Mouse (Mus musculus): ENCODE measurements around the gene Ythdf2.

The Ythdf2 gene

DNA sequence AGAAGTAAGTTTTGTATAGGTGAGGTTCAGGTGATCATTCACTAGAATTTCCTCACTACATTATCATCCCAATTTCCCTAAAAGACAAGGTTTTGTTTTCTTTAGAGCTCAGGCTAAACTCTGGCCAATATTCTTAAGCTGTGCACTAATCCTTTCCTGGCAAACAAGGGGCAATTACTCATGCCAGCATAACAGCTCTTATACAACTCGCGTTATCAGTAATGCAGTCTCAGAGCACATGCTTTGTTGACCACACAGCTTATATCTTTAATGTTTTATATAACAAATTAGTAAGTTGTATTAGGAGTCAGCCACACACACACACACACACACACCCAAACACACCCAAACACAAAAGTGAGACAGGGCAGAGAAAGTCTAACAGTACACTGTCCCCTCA lies 1.8 kb downstream of the Ythdf2 start:
- DNase-seq (ENCODE audit: low read depth, low spot score) = no peak

DNA sequence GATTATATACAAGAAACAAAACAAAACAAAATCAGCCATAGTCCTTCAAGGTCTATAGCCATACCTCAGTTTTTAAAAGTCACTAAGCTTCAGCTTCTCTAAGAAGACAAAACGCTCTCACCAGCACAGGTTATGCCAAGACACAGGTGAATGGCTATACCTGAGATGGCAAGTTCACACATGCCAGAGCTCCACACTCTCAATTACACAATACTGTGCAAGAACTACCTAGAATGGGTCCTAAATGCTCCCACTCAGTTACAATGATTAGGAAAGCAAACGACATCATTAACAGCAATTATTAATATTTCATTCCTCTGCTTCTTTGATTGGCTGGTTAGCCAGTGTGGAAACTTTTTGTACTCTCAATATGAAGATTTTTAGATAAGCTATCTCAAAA lies 2.8 kb downstream of the Ythdf2 start:
- no peak for DNase-seq (ENCODE audit: low read depth, low spot score)

DNA sequence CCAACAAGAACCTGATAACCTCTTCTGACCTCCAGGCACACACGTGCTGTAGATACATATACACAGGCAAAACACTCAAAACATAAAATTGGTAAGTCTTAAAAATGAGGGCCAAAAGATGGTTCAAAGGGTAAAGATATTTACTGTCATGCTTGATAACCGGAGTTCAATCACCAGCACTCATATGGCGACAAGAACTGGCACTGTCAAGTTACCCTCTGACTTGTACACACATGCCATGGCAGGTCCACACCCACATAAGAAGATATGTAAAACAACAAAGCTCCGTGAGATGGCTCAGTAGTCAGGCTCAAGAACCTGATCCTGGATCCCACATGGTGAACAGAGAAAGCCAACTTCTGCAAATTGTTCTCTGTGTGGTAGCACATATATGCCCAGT lies 4.8 kb downstream of the Ythdf2 start:
- DNase-seq (ENCODE audit: low read depth, low spot score) = no peak

DNA sequence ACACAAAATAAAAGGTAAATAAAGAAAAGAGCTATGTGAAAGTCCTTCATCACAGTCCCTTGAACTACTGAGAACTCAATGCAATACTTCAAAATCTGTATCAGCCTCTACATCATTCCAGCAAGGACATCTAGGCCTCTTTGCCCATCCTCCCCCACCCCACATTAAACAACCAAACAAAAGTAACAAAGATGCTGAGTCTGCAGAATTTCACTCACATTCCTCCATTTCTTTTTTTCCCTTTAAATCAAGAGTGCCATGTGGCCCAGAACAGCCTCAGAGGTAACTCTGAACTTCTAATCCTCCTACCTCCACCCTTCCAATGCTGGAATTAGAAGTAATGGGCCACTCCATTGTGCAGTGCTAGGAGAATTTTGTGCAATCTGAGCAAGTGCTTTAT lies 13.3 kb downstream of the Ythdf2 start:
- no peak for DNase-seq (ENCODE audit: low read depth, low spot score)

DNA sequence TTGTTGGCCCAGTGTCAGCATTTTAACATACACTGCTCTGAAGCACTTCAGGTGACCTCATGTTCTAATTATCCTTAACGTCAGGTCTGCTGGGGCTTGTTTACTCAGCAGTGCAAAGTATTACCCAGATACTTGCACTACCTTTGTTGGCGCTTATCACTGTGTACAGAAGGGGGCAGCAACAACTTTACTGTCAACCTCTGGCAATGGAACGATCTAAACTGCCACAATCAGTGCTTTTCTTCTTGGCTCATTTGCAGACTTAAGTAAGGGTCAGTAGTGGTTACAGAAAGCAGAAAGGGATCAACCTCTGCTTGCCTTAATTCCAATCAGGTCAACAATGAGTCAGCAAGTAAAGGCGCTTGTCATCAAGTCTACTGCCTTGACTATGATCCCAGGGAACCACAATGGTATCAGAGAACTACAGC lies 13.8 kb downstream of the Ythdf2 start:
- DNase-seq (ENCODE audit: low read depth, low spot score) = no peak

DNA sequence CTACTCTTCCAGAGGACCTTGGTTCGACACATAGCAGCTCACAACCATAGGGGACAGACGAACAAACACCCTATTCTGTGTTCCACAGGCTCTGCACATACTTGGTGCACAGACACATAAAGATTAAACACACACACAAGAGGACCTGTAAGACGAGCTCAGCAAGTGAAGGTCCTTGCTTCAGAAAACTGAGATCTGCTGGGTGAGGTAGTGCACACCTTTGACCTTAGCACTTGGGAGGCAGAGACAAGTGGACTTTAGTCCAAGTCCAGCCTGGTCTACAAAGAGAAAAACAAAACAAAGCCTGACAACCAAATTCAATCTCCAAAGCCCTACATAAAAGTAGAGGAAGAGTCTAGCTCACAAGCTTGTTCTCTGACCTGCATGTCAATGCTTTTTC lies 17.1 kb downstream of the Ythdf2 start:
- DNase-seq (ENCODE audit: low read depth, low spot score) = no peak

DNA sequence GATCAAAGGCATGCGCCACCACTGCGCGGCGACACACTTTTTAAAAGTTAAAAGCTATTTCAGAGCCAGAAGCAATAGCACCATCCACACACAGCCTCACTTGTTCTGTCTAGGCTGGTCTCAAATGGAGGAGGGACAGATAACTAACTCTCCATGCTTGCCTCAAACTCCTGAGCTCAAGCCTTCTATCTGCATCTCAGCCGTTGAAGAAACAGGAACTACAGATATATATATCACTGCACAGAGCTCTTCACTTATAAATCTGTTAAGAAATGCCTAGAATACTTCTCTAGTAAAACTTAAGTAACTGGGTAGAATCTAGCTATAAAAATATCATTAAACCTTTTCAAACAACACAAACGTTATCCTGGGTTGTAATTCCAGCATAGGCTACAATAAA lies 17.7 kb downstream of the Ythdf2 start:
- no peak for DNase-seq (ENCODE audit: low read depth, low spot score)

DNA sequence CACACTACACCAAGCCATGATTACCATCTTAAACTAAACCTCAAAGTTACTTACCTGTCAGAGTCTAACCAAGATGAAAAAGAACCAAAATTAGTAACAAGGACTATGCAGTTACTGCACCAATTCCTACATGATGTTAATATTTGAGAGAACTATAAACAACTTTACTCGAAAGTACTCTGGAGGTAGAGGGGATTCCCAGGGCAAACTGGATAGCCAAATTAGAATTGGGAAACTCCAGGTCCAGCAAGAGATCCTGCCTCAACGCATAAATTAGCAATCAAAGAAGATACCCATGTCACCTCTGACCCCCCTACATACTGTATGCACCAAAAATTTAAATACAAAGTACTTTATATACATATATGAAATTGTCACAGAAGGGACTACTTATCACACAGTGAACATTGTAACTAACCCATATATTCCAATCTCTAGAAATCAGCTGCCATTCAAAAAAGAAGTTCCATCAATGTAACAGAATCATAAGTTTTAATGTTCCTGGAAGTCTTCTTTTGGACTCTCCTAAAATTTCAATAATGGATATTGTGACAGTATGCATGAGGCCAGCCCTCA lies 24.2 kb downstream of the Ythdf2 start:
- no peak for DNase-seq (ENCODE audit: low read depth, low spot score)

DNA sequence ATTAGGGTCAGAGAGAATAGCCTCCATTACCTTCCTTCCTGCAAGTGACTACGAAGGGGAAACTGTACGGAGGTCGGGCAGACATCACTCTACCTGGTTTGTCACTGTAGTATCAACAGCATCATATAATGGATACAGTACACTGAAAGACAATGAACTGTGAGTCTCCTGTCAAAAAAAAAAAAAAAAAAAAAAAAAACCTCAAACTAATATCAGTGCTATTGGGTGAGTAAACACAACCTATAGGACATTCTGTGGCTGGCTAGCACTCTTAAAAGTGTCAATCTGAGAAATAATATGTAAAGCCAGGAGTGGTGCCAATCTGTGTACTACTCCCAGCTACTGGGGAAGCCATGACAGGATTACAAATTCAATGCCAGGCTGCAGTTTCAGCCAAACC lies 28.9 kb downstream of the Ythdf2 start:
- no peak for DNase-seq (ENCODE audit: low read depth, low spot score)

DNA sequence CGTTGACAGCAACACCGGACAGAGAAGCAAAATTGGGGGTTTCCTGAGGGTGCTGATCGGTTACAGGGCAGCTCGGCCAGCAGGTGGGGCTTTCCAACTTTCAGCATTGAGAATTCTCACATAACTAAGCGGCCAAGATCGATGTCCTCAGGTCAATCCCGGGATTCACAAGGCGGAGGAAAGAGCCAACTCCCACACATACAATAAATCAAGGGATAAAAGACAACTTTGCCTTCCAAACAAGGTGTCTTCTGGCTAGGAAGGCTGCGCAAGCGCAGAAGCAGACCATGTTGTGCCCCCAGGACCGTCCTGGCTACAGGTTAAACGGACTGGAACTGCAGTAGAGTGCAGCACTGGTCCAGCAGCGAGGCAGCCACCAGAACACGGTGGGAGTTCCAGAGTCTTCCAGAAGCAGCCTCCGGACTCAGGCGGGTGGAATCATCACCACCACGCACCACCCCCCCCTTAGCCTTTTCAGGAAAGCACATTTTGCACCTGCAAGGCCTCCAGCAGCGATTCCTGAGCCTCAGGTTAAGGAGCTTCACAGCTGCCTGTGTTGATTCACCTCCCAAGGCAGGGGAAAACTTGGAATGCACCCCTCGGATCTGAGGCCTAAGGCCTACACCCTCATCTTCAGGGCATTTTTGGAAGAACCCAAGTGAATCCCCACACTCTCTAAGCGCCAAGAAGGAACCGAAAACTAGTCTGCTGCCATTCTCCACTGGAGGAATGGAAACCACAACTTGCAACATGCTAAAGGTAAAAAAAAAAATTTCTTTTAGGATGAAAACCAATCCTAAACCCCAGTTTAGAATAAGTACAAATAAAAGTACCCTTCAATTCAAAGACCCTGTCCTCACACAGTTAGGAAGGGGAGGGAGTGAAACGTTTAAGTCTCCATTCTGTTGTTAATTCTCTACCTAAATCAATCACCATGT lies 30.1 kb downstream of the Ythdf2 start:
- peak; percentile 39 for DNase-seq (ENCODE audit: low read depth, low spot score)

DNA sequence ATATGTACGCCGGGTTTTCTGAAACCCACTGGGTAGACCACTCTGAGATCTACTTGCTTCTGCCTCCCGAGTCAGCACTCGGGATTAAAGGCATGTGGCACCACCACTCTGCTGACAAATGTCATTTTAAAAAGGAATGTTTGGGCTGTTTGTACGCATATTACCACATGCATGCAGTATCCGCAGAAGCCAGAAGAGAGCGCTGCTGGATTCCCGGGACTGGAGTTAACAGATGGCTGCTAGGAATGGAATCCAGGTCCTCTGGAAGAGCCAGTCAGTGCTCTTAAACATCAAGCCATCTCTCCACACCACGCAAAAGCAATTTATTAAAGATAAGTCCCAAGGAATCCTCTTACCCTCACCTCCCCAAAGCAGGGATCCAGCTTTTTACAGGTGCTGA lies 31.4 kb downstream of the Ythdf2 start:
- peak; percentile 53 for DNase-seq (ENCODE audit: low read depth, low spot score)

DNA sequence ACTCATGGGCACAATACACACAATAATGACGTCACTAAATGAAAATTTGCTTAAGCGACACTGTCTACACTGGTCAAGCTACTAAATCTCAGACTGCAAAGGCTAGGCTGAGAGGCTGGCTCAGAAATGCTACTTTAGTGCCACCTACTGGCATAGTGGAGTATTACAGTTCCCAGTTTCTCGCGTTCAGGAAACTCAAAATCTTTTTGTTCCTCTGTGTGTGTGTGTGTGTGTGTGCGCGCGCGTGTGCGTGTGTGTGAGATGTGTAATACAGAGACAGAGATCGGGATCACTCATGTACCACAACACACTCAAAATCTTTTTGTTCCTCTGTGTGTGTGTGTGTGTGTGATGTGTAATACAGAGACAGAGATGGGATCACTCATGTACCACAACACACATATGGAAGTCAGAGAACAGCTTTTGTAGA lies 33.5 kb downstream of the Ythdf2 start:
- DNase-seq (ENCODE audit: low read depth, low spot score) = peak; percentile 81

DNA sequence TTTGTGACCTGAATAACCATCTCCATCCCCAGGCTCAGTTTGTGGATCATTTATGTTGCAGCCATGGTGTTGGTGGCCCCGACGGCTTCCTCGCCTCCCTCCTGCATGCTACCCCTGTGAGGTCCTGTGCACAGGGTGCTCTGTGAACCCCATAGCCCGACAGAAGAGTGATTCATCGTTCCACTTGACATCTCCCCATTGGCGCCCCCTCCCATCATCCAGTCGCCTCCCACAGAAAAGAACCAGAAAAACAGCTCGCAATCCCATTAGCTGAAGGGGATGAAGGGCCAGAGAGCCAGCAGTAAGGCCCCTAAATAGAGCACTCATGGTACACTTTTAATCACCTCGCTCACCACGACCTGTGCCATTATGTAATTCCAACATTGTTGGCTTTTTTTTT lies 35.6 kb downstream of the Ythdf2 start:
- DNase-seq (ENCODE audit: low read depth, low spot score) = no peak

DNA sequence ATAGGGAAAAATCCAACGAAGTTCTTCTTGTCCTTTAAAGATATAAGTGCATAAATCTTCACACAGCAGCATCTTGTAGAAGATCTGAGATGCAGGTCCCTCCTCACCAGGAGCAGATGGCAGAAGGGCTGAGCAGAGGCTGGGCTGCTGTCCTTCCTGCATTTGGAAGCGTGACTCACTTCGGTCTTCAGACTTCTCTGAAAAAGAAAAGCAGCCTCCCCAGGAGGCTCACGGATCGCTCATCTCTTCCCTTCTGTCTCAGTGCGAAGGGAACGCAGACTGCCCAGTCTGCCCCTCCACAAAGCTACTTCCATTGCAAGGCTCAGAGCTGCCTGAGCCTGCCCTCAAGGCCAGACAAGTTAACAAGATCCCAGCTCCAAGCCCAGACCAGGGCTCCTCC lies 41.2 kb downstream of the Ythdf2 start:
- no peak for DNase-seq (ENCODE audit: low read depth, low spot score)

DNA sequence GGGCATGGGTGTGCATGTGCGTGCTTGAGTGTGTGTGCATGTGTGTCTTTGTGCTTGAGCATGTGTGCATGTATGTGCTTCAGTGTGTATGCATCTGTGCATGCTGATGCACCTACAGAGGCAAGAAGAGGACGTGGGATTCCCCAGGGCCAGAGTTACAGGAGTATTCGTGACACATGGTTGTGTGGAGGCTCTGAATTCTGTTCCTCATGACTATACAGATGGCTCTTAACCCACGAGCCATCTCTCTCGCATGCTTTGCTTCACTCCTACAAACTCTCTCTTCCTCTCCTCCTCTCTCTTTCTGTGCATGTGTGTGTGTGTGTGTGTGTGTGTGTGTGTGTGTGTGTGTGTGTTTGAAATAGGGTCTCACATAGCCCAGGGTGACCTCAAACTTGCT lies 42.3 kb downstream of the Ythdf2 start:
- no peak for DNase-seq (ENCODE audit: low read depth, low spot score)

DNA sequence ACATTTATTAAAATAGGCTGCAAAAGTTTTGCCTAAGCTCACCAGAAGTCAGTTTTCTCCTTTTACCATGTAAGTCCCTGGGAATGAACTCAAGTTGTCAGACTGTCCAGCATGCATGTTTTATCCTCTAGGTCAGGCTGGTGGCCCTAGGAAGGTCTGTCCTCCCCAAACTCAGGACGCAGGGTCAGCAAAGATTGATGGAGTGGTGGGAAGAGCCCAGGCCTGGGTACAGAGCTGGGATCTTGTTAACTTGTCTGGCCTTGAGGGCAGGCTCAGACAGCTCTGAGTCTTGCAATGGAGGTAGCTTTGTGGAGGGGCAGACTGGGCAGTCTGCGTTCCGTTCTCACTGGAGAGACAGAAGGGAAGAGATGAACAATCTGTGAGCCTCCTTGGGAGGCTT lies 42.8 kb downstream of the Ythdf2 start:
- no peak for DNase-seq (ENCODE audit: low read depth, low spot score)

DNA sequence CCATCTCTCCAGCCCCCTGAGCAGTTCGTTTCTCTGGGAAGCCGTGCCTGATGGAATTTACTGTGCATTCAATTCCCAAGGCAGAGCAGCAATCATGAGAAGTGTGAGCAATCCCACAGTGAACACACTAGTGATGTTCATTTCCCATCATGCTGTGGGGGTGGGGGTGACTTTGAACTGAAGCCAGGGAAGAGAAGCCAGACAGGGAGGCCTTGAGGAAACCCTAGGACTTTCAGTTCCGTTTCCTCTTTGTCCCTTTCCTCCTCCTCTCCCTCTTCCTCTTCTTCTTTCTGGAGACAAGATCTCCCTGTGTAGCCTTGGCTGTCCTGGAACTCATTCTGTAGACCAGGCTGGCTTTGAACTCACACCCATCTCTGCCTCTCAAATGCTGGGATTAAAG lies 44.7 kb downstream of the Ythdf2 start:
- DNase-seq (ENCODE audit: low read depth, low spot score) = no peak

DNA sequence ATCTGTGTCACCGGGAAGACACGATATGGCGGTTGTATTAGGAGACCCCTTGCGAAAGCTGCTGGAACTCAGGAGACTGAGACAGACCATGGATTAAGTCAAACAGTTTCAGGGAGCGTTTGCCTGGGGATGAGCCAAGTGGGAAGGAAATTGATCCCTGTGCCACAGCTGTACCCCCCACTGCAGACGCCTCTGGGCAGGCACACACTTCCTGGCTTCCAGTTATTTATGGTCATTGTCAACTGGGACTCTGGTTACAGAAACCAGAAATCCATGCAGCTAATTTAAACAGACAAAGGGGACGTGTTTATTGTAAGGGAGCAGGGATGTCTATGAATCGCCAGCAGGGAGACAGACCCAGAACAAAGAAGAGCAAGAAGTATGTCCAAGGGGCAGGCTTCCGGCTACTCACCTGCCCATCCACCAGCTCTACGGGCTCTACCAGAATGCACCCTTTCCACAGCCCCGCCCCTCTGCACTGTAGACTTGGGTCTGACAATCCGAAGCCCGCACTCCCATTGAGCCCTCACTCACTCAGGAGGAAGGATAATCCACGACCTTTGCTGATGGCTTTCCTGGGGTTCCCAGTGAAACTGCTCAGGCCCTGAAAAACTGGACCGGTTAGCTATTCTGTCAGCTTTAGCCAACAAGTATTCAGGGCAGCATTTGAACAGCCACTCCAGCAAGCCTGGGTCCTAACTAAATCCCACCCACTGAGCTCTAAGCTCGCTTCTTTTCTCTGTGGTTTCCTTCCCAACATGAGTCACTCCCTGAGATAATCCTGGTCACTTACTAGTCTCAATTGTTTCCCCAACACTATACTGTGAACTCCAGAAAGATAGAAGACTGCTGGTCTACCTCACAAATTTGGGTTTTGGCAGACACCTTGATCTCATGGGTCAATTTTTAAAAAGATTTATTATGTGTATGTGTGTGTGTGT lies 45.5 kb downstream of the Ythdf2 start:
- no peak for DNase-seq (ENCODE audit: low read depth, low spot score)

DNA sequence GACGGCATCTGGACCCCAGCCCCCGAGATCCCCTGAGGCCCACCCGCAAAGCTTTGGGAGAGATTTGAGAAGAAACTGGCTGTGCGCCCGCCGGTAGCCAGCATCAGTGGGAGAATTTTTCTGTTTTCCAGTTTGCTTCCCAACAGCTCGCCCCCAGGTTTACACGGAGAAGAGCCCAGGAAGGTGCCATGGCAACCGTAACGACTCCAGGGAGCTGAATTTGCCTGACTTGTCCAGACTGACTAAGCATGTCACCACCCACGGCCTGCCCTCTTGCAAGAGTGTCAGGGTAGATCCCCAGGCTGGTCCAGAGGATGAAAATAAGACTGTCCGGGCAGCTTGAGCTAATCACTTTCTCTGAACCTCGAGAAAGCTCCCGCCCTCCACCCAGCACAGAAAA lies 46.4 kb downstream of the Ythdf2 start:
- DNase-seq (ENCODE audit: low read depth, low spot score) = no peak

DNA sequence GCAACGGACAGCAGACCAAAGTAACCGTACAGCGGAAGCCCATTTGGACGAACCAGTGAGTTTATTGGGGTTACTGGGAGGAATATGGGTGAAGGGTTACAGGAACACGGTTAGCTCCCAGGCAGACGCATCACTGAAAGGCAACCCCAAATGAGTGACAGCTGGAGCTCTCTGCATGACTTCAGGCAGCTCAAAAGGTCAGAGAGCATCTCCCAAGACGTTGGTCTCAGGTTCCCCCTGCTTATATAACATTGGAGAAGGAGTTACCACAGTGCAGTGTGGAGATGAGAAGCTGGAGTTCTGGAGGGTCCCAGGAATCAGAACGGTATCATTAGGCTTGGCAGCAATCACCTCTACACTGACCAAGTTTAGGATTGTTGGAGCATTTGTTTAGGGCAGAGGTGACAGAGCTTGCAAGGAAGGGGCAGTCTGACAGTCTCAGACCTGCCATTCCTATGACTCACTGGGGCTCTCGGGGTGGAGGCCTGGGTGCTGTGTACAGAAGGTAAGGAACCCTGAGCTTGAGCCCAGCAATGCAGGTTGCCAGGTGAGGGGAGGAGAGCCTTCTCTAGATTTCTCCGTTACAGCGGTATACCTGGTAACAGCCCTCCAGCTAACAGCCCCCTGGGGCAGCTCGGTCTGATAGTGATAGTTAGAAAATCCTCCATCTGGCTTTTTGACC lies 55.0 kb downstream of the Ythdf2 start:
- DNase-seq (ENCODE audit: low read depth, low spot score) = no peak

DNA sequence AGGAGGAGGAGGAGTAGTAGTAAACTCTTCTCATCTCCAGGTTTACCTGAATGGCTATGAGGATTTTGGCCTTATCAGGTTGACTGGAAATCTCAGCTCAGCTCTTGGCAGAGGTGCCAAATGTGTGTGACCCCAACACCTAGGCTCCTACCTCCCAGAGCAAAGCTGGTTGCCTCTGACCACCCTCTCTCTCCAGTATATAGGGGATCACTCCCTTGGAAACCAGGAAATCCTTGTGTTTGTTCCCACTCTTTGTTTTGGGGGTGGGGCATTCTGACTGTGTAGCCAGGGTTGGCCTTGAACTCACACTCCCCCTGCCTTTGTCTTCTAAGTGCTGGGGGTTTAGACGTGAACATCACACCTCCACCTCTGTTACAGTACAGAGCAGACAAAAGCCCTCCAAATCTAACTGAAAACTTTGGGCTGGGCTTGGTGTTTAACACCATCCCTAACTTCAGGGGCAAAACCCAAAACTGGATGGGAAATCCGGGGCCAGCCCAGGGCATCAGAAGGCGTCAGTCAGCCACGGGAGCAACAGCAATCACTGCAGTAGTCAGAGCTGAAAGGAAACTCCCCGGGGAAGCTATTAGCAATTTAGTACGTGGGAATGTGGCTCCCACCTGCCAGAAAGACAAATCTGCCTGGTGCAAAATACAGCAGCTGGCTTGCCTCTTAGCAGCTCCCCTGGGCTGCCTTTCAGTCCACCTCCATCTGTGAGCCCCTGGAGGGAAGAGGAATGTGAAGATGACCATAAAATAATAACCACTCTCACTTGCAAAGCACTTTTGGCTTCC lies 57.0 kb downstream of the Ythdf2 start:
- DNase-seq (ENCODE audit: low read depth, low spot score) = peak; percentile 76
